Mouse (Mus musculus): Measurements from ENCODE around the gene Myrfl.

Gene Myrfl

GRCm38 (mm10) chr10:116896336-116897177, at the start of gene Myrfl:
TSS of gene Myrfl (minus strand) at chr10:116896919.
- DNase-seq (ENCODE audit: low read depth, low spot score) = no peak

GRCm38 (mm10) chr10:116944940-116945339, 48.2 kb upstream of the Myrfl start:
- no peak for DNase-seq (ENCODE audit: low read depth, low spot score)

- DNase-seq (ENCODE audit: low read depth, low spot score) = no peak
Measured at GRCm38 (mm10) chr10:116944144-116944543, 47.4 kb upstream of the Myrfl start.

GRCm38 (mm10) chr10:116943025-116943424, 46.3 kb upstream of the Myrfl start:
- DNase-seq (ENCODE audit: low read depth, low spot score) = no peak

- no peak for DNase-seq (ENCODE audit: low read depth, low spot score)
Measured at GRCm38 (mm10) chr10:116935028-116935427, 38.3 kb upstream of the Myrfl start.

- DNase-seq (ENCODE audit: low read depth, low spot score) = no peak
Measured at GRCm38 (mm10) chr10:116933794-116934193, 37.1 kb upstream of the Myrfl start.

- no peak for DNase-seq (ENCODE audit: low read depth, low spot score)
Measured at GRCm38 (mm10) chr10:116932418-116932817, 35.7 kb upstream of the Myrfl start.

GRCm38 (mm10) chr10:116931497-116932179, 34.9 kb upstream of the Myrfl start:
- no peak for DNase-seq (ENCODE audit: low read depth, low spot score)

- no peak for DNase-seq (ENCODE audit: low read depth, low spot score)
Measured at GRCm38 (mm10) chr10:116930936-116931335, 34.2 kb upstream of the Myrfl start.

- no peak for DNase-seq (ENCODE audit: low read depth, low spot score)
Measured at GRCm38 (mm10) chr10:116930506-116930905, 33.8 kb upstream of the Myrfl start.

- no peak for DNase-seq (ENCODE audit: low read depth, low spot score)
Measured at GRCm38 (mm10) chr10:116928826-116929225, 32.1 kb upstream of the Myrfl start.

GRCm38 (mm10) chr10:116926428-116927113, 29.9 kb upstream of the Myrfl start:
- no peak for DNase-seq (ENCODE audit: low read depth, low spot score)

GRCm38 (mm10) chr10:116923651-116924495, 27.2 kb upstream of the Myrfl start:
- no peak for DNase-seq (ENCODE audit: low read depth, low spot score)

- no peak for DNase-seq (ENCODE audit: low read depth, low spot score)
Measured at GRCm38 (mm10) chr10:116922161-116922560, 25.4 kb upstream of the Myrfl start.

GRCm38 (mm10) chr10:116921416-116921815, 24.7 kb upstream of the Myrfl start:
- DNase-seq (ENCODE audit: low read depth, low spot score) = no peak

- no peak for DNase-seq (ENCODE audit: low read depth, low spot score)
Measured at GRCm38 (mm10) chr10:116920641-116921040, 23.9 kb upstream of the Myrfl start.

GRCm38 (mm10) chr10:116919368-116920317, 22.9 kb upstream of the Myrfl start:
- no peak for DNase-seq (ENCODE audit: low read depth, low spot score)

- DNase-seq (ENCODE audit: low read depth, low spot score) = no peak
Measured at GRCm38 (mm10) chr10:116916581-116916980, 19.9 kb upstream of the Myrfl start.

GRCm38 (mm10) chr10:116915286-116915685, 18.6 kb upstream of the Myrfl start:
- DNase-seq (ENCODE audit: low read depth, low spot score) = no peak

GRCm38 (mm10) chr10:116914586-116914985, 17.9 kb upstream of the Myrfl start:
- no peak for DNase-seq (ENCODE audit: low read depth, low spot score)

Data from telencephalon, adult 2 months (tissue).